Mouse (Mus musculus) testis, adult 2 months (tissue): ENCODE measurements around the gene Mnt.

Experiments used
- CTCF ChIP-seq: fragments of 200-500 bp; IDR thresholded peaks from 2 replicates; pipeline ENCODE4 v1.5.1; 2012; ENCODE audit warnings: low read depth, mild to moderate bottlenecking, inconsistent platforms, low read length, moderate library complexity; ENCODE audit not compliant: control insufficient read depth, insufficient read depth, insufficient replicate concordance
- POLR2A ChIP-seq: fragments of 200-500 bp; IDR thresholded peaks from 2 replicates; pipeline ENCODE4 v1.6.1; 2012; ENCODE audit warnings: low read depth, mild to moderate bottlenecking, inconsistent platforms, low read length, moderate library complexity; ENCODE audit not compliant: control insufficient read depth

DNA sequence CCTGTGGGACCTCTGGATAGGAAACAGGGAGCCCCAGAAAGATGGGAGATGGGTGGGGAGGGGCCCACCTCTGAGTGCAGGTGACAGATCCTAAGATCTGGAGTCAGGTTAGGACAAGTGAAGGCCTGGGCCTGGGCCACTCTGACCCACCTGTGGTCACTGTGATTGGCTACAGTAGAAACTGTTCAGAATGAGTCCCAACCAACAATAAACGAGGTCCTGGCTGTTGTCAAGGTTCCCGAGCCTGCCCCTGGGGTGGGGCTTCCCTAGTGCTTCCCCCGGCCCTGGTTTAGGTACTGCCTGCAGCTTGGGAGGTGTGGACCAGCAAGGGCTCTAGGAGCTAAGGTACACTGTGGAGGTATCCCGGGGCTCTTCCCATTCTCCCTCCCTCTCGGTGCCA is 13.0 kb downstream of the Mnt start:
- TF ChIP-seq CTCF (no peak), POLR2A (0 out of 2 replicates have a peak, but pooled peaks have one; percentile 36)
